ENCODE assay signal across 8 mouse cellular contexts in the genomic region with DNA sequence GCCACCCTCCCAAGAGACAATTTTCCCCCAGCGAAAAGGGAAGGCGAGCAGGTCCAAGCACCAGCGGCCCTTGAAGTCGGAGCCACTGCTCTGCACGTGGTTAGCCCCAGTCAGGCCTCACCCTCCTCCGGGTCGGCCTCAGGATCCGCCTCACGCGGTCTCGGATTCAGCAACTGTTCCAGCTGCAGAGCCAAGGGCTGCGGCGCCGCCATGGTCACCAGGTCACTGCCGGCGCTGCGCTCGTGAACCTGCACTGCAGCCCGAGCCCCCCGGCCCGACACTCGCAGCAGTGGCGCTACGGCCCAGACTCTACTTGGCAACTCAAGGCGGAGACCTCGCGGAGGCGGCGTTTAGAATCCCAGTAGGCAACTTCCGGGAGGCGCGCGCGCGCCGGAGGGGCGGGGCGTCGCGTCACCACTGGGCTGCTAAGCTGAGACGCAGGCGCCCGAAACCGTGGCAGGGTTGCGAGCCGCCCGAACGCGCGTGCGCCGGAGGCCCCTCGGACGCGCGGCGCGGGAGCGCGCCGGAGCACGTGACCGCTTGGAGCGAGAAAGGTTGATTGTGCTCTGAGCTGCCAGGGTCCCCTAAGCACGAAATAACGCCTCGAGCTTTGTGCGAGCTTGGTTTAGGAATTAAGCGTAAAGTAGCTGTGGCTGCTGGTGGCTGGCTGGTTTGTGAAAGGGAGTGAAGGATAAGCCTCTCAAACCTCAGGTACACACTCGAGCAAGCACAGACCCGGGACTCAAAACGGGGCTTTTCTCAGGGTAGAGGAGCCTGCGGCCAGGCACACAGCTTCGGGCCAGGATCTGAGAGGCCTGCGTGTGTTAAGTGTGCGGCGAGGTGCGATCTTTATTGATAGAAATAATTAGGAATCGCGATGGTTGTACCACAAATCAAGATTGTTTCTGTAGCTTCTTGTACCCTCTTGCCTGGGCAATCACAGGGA. TPM values are rescaled to one million over a fixed set of nuclear protein-coding genes. Genes with fewer than 3 reads are reported as not detected.
A peak's percentile ranks its signal among the peaks of the same experiment; 100 is the strongest.
DNase-seq lines count a peak whose midpoint lies in the region; ATAC-seq lines count a peak whose summit lies in the region.

TSS of gene Aatf (minus strand) at position 352 of the 946 bp plus-strand sequence.

- DNase-seq in T-cell, adult 2 months (ENCODE audit: low spot score), result peak; percentile 97
- DNase-seq in cerebellum, postnatal 36 days, result peak; percentile 96 to 97
- DNase-seq in frontal cortex, postnatal 36 days (ENCODE audit: low spot score in 2 of 2), result peak; percentile 95 to 97
- peak; percentile 92 for DNase-seq in left cerebral cortex, adult 11 months (ENCODE audit: low spot score)
- DNase-seq in lung, postnatal 4 days, result peak; percentile 96 to 97
- peak; percentile 94 for DNase-seq in retina, postnatal 7 days (ENCODE audit: low read depth, low spot score)
- peak; percentile 90 for DNase-seq in urinary bladder, adult 2 months (ENCODE audit: low spot score)

- H3K36me3 ChIP-seq in hindbrain, embryonic 15.5 days, result peaks cover 11% of the 10 kb centered on the region

- peaks cover 16% of the 10 kb centered on the region for H3K27me3 ChIP-seq in hindbrain, embryonic 15.5 days

- peaks cover 19% of the 10 kb centered on the region for H3K4me1 ChIP-seq in hindbrain, embryonic 15.5 days (replicated peaks)

- H3K4me2 ChIP-seq in hindbrain, embryonic 15.5 days, result peak within 1 kb of the TSS; percentile 84

- no peaks in the 10 kb centered on the region for H3K9me3 ChIP-seq in hindbrain, embryonic 15.5 days

- peak within 1 kb of the TSS; percentile 66 for H3K4me3 ChIP-seq in hindbrain, embryonic 15.5 days

- peak within 1 kb of the TSS; percentile 75 for H3K9ac ChIP-seq in hindbrain, embryonic 15.5 days

- peak; percentile 98 for ATAC-seq in hindbrain, embryonic 15.5 days (ENCODE audit: low FRiP score, low read depth)

- H3K27ac ChIP-seq in hindbrain, embryonic 15.5 days (replicated peaks), result peak within 1 kb of the TSS; percentile 85

- under 1% methylated on average over 80 of the region's 80 CpGs for WGBS in hindbrain, embryonic 15.5 days

RNA-seq across cellular contexts. Expression of gene Aatf, which starts in this region (rescaled TPM):
- polyA plus RNA-seq in hindbrain, embryonic 15.5 days (2015; fragmentation: Nextera tagmentation; extraction: Ambion mirVana), result 50.8 and 53.3 TPM in 2 replicates
- 6.2 and 9.8 TPM in 2 replicates for polyA plus RNA-seq in urinary bladder, adult 2 months (2012; rRNA removed)

Comparison
In these comparisons a context has a peak if more than half of its experiments do, and no peak if none do; other contexts are left out.
1. Peak in every context shown above with its lines: DNase-seq, ATAC-seq, H3K4me3 ChIP-seq and H3K27ac ChIP-seq.